Mouse (Mus musculus): ENCODE results near the gene Iqgap3. TPM values are rescaled to one million over a fixed set of nuclear protein-coding genes. Genes with fewer than 3 reads are reported as not detected.

Gene Iqgap3
- polyA plus RNA-seq, 1 experiment from 2014 or later = 16.2 TPM

DNA sequence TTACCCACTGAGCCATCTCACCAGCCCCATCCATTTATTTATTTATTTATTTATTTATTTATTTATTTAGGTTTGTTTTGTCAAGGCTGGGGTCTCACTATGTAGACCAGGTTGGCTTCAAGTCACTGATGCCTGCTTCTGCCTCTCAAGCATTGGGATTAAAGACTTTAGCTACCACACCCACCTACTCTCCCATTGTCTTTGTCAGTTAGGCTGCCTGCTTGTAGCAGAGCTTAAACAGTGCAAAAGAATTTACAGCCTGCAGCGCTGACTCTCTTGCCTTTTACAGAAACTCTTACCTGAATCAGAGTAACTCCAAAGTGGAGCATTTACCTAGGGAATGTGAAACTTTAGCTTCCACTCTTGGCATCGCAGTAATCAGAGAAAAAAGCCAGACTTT, 72.5 kb downstream of the Iqgap3 start:
- Histone ChIP-seq H3K27ac (replicated peaks; ENCODE audit: low read depth, low read length) (no peak overlapping the region), H3K4me1 (ENCODE audit: control insufficient read depth, insufficient read depth, low read length) (peaks cover 18% of the 10 kb centered on the region), H3K9ac (ENCODE audit: low read depth, low read length) (no peak overlapping the region), H3K9me3 (ENCODE audit: control insufficient read depth, low read length) (no peaks in the 10 kb centered on the region), H3K27me3 (replicated peaks; ENCODE audit: control insufficient read depth, insufficient read depth, low read length) (no peaks in the 10 kb centered on the region), H3K36me3 (ENCODE audit: control insufficient read depth, insufficient read depth, low read length) (peaks cover 34% of the 10 kb centered on the region), H3K4me3 (ENCODE audit: low read depth, low read length) (no peak overlapping the region), H3K4me2 (ENCODE audit: low read depth, low read length) (no peak overlapping the region)
- no peak for DNase-seq (ENCODE audit: low spot score)
- 76% methylated on average over 2 of the region's 2 CpGs for WGBS
- no peak for ATAC-seq (ENCODE audit: low read depth)

DNA sequence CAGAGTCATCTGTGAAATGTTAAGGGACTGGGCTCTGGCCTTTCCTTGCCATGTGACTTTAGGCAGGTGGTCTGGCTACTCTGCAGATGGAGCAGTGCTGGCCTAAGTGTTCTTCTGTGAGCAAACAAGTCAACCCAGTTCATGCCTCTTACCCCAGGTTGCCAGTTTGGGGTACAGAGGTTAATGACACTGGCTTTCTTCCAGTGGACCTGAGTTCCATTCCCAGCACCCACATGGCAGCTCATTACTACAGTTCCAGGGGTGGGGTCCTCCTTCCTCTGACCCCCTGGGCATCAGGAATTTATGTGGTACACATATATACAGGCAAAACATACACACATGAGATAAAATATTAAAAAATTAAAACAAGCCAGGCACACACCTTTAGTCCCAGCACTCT, 75.0 kb downstream of the Iqgap3 start:
- Histone ChIP-seq H3K4me1 (ENCODE audit: control insufficient read depth, insufficient read depth, low read length) (no peaks in the 10 kb centered on the region), H3K4me3 (ENCODE audit: low read depth, low read length) (no peak overlapping the region), H3K9me3 (ENCODE audit: control insufficient read depth, low read length) (no peaks in the 10 kb centered on the region), H3K27ac (replicated peaks; ENCODE audit: low read depth, low read length) (no peak overlapping the region), H3K9ac (ENCODE audit: low read depth, low read length) (no peak overlapping the region), H3K27me3 (replicated peaks; ENCODE audit: control insufficient read depth, insufficient read depth, low read length) (no peaks in the 10 kb centered on the region), H3K36me3 (ENCODE audit: control insufficient read depth, insufficient read depth, low read length) (peaks cover 60% of the 10 kb centered on the region), H3K4me2 (ENCODE audit: low read depth, low read length) (no peak overlapping the region)
- ATAC-seq (ENCODE audit: low read depth) (no peak), DNase-seq (ENCODE audit: low spot score) (no peak)

DNA sequence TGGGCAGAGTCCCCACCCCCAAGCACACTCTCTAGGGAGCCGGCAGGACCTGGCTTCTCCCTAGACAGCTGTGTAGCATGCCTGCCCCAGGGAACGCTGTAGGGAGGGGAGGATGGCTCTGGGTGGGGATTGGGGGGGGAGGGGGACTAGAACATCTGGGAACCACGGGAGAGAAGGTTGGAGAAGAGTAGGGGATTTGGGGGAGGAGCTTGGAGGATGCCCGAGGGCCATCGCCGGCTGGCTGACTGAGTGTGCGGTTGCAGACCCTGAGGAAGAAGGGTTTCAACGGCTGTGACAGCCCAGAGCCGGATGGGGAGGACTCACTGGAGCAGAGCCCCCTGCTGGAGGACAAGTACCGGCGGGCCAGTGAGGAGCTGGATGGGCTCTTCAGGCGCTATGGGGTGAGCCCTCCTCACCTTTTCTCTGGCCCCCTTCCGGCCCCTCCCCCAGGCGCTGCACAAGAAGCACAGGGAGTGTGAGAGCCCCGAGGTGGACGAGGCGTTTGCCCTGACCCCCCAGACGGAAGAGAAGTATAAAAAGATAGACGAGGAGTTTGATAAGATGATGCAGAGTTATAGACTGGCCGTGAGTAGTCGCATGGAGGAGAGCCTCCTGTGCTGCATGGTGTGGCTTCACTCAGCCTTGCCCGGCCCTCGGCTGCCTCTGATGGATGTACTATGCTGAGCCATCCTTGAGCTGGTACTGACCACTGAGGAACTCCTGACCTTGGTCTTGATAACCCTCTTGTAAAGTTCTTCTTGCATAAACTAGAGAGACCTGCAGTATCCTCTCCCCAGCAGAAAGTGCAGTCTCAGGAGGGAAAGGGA, 76.2 kb downstream of the Iqgap3 start:
- Histone ChIP-seq H3K4me3 (ENCODE audit: low read depth, low read length) (no peak overlapping the region), H3K9ac (ENCODE audit: low read depth, low read length) (no peak overlapping the region), H3K9me3 (ENCODE audit: control insufficient read depth, low read length) (no peaks in the 10 kb centered on the region), H3K4me2 (ENCODE audit: low read depth, low read length) (no peak overlapping the region), H3K27ac (replicated peaks; ENCODE audit: low read depth, low read length) (no peak overlapping the region), H3K27me3 (replicated peaks; ENCODE audit: control insufficient read depth, insufficient read depth, low read length) (no peaks in the 10 kb centered on the region), H3K36me3 (ENCODE audit: control insufficient read depth, insufficient read depth, low read length) (peaks cover 71% of the 10 kb centered on the region), H3K4me1 (ENCODE audit: control insufficient read depth, insufficient read depth, low read length) (no peaks in the 10 kb centered on the region)
- DNase-seq (ENCODE audit: low spot score) (peak; percentile 82), ATAC-seq (ENCODE audit: low read depth) (peak; percentile 81)
- WGBS = 21% methylated on average over 21 of the region's 23 CpGs

DNA sequence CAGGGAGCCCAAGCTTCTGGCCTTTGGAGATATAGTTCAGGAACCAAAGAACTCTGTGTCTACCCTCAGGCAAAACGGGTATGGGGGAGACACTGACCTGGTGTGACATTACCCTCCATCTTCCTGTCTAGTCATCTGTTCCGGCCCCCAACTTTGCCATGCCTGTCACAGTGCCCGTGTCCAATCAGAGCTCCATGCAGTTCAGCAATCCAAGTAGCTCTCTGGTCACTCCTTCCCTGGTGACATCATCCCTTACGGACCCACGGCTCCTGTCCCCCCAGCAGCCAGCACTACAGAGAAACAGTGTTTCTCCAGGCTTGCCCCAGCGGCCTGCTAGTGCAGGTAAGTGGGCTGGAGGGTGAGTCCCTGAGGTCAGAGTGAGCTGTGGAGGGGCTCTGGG, 77.2 kb downstream of the Iqgap3 start:
- ATAC-seq (ENCODE audit: low read depth) = no peak

DNA sequence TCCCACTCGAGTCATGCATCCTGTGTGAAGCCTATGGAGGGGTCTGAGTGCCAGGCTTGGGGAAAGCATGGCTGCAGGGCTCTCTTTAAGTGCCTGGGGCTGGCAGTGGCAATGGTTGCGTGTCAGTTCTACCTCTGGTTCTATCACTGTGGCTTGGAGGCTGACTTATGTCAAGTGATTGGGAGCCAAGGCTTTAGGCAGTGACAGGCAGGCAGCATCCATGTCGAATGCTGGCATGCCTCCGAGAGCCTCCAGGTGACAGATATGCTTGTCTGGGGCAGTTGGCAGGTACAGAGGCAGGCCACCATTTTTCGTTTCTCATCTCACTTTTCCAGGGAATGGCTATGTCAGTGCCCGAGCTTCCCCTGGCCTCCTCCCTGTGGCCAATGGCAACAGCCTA, 79.1 kb downstream of the Iqgap3 start:
- no peak for ATAC-seq (ENCODE audit: low read depth)
- Histone ChIP-seq H3K27me3 (replicated peaks; ENCODE audit: control insufficient read depth, insufficient read depth, low read length) (no peaks in the 10 kb centered on the region), H3K27ac (replicated peaks; ENCODE audit: low read depth, low read length) (no peak overlapping the region), H3K9ac (ENCODE audit: low read depth, low read length) (no peak overlapping the region), H3K4me3 (ENCODE audit: low read depth, low read length) (no peak overlapping the region), H3K9me3 (ENCODE audit: control insufficient read depth, low read length) (no peaks in the 10 kb centered on the region), H3K4me2 (ENCODE audit: low read depth, low read length) (no peak overlapping the region), H3K4me1 (ENCODE audit: control insufficient read depth, insufficient read depth, low read length) (no peaks in the 10 kb centered on the region), H3K36me3 (ENCODE audit: control insufficient read depth, insufficient read depth, low read length) (peaks cover 95% of the 10 kb centered on the region)
- WGBS = 78% methylated on average over 6 of the region's 6 CpGs
- no peak for DNase-seq (ENCODE audit: low spot score)

More for the DNA sequence above, 77.2 kb downstream of the Iqgap3 start:
- WGBS = 79% methylated on average over 6 of the region's 6 CpGs
- H3K9ac ChIP-seq (ENCODE audit: low read depth, low read length) = no peak overlapping the region
- no peak overlapping the region for H3K27ac ChIP-seq (replicated peaks; ENCODE audit: low read depth, low read length)
- H3K4me3 ChIP-seq (ENCODE audit: low read depth, low read length) = no peak overlapping the region
- no peaks in the 10 kb centered on the region for H3K9me3 ChIP-seq (ENCODE audit: control insufficient read depth, low read length)
- H3K4me1 ChIP-seq (ENCODE audit: control insufficient read depth, insufficient read depth, low read length) = no peaks in the 10 kb centered on the region
- no peak overlapping the region for H3K4me2 ChIP-seq (ENCODE audit: low read depth, low read length)
- H3K36me3 ChIP-seq (ENCODE audit: control insufficient read depth, insufficient read depth, low read length) = peaks cover 80% of the 10 kb centered on the region
- DNase-seq (ENCODE audit: low spot score) = no peak
- no peaks in the 10 kb centered on the region for H3K27me3 ChIP-seq (replicated peaks; ENCODE audit: control insufficient read depth, insufficient read depth, low read length)

DNA sequence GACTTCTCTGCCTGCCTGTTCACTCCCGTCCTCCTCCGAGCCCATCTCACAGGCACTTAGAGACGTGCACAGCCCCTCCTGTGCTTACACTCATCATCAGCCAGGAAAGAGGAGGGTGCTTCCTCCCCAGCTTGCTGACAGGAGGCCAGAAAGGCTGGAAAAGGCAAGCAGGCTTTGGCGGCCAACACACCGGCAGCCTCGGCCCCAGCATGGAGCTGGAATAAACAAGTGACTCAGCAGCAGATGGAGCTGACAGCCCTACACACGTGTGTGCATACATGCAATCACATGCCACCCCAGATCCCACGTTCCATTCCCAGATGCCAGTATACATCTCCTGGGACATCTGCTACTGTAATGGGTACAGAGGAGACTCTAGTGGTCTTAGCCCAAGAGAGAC, 80.5 kb downstream of the Iqgap3 start:
- Histone ChIP-seq H3K4me1 (ENCODE audit: control insufficient read depth, insufficient read depth, low read length) (no peaks in the 10 kb centered on the region), H3K36me3 (ENCODE audit: control insufficient read depth, insufficient read depth, low read length) (peaks cover 95% of the 10 kb centered on the region), H3K9me3 (ENCODE audit: control insufficient read depth, low read length) (no peaks in the 10 kb centered on the region), H3K4me3 (ENCODE audit: low read depth, low read length) (no peak overlapping the region), H3K27me3 (replicated peaks; ENCODE audit: control insufficient read depth, insufficient read depth, low read length) (no peaks in the 10 kb centered on the region), H3K9ac (ENCODE audit: low read depth, low read length) (no peak overlapping the region), H3K4me2 (ENCODE audit: low read depth, low read length) (no peak overlapping the region), H3K27ac (replicated peaks; ENCODE audit: low read depth, low read length) (no peak overlapping the region)
- ATAC-seq (ENCODE audit: low read depth) (no peak), DNase-seq (ENCODE audit: low spot score) (no peak)
- 89% methylated on average over 8 of the region's 8 CpGs for WGBS

DNA sequence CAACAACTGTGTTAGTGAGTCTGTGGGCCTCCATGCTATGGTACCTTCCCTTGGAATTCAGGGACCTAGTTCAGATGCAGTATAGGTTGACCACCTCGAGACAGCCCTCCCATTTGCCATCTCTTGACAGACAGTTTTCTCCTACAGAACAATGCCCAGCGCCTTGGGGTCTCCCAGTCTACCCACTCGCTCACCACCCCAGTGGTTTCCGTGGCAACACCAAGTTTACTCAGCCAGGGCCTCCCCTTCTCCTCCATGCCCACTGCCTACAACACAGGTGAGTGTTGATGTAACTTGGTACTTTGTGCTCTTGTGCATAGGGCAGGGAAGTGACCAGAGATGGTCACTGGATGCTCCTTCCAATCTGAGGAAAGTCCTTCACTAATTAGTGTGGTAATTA, 81.0 kb downstream of the Iqgap3 start:
- Histone ChIP-seq H3K4me2 (ENCODE audit: low read depth, low read length) (no peak overlapping the region), H3K9ac (ENCODE audit: low read depth, low read length) (no peak overlapping the region), H3K27ac (replicated peaks; ENCODE audit: low read depth, low read length) (no peak overlapping the region), H3K36me3 (ENCODE audit: control insufficient read depth, insufficient read depth, low read length) (peaks cover 97% of the 10 kb centered on the region), H3K4me1 (ENCODE audit: control insufficient read depth, insufficient read depth, low read length) (no peaks in the 10 kb centered on the region), H3K4me3 (ENCODE audit: low read depth, low read length) (no peak overlapping the region), H3K27me3 (replicated peaks; ENCODE audit: control insufficient read depth, insufficient read depth, low read length) (no peaks in the 10 kb centered on the region), H3K9me3 (ENCODE audit: control insufficient read depth, low read length) (no peaks in the 10 kb centered on the region)
- WGBS = 84% methylated on average over 4 of the region's 4 CpGs
- no peak for DNase-seq (ENCODE audit: low spot score)
- no peak for ATAC-seq (ENCODE audit: low read depth)

DNA sequence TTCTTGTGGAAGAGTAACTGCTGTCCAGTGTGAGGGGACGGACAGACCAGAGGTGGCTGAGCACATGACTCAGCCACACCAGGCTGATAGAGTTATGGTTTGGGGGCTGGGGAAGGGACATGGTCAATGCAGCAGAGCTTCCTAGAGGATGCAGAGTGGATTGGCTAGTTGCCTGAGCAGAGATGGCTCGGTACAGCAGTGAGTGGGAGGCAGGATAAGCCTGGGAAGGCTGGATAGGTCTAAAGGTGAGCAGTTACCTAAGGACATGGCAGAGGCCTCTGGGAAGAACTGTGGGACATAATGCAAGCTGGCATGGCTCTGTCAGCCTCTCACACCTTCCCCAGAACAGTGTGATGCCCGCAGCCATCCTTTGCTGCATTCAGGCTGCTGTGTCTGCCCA, 82.1 kb downstream of the Iqgap3 start:
- Histone ChIP-seq H3K27ac (replicated peaks; ENCODE audit: low read depth, low read length) (no peak overlapping the region), H3K27me3 (replicated peaks; ENCODE audit: control insufficient read depth, insufficient read depth, low read length) (no peaks in the 10 kb centered on the region), H3K9ac (ENCODE audit: low read depth, low read length) (no peak overlapping the region), H3K4me1 (ENCODE audit: control insufficient read depth, insufficient read depth, low read length) (no peaks in the 10 kb centered on the region), H3K36me3 (ENCODE audit: control insufficient read depth, insufficient read depth, low read length) (peaks cover 97% of the 10 kb centered on the region), H3K4me3 (ENCODE audit: low read depth, low read length) (no peak overlapping the region), H3K9me3 (ENCODE audit: control insufficient read depth, low read length) (no peaks in the 10 kb centered on the region), H3K4me2 (ENCODE audit: low read depth, low read length) (no peak overlapping the region)
- WGBS = 86% methylated on average over 3 of the region's 3 CpGs
- ATAC-seq (ENCODE audit: low read depth) (no peak), DNase-seq (ENCODE audit: low spot score) (no peak)

DNA sequence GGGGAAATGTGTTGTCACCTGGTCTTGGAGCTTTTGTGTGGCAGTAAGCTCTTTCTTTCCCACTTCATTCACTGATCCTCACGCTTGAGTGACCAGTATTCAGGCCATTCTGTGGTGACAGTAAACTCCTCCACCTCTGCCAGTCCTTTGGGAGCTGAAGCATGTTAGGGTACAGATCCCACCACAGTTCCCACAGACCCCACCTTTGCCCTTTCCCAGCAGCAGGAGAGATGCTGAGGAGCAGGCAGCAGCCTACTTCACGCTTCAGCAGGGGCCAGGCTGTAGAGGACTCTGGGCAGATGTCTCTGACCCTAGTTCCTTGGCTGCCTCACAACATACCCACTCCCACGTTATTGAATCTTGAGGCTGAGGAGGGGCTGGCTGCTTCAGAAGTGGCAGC, 82.5 kb downstream of the Iqgap3 start:
- H3K9ac ChIP-seq (ENCODE audit: low read depth, low read length) = no peak overlapping the region
- H3K4me3 ChIP-seq (ENCODE audit: low read depth, low read length) = no peak overlapping the region
- H3K4me1 ChIP-seq (ENCODE audit: control insufficient read depth, insufficient read depth, low read length) = no peaks in the 10 kb centered on the region
- DNase-seq (ENCODE audit: low spot score) = no peak
- H3K36me3 ChIP-seq (ENCODE audit: control insufficient read depth, insufficient read depth, low read length) = peaks cover 97% of the 10 kb centered on the region
- no peak overlapping the region for H3K27ac ChIP-seq (replicated peaks; ENCODE audit: low read depth, low read length)
- ATAC-seq (ENCODE audit: low read depth) = no peak
- no peaks in the 10 kb centered on the region for H3K27me3 ChIP-seq (replicated peaks; ENCODE audit: control insufficient read depth, insufficient read depth, low read length)
- WGBS = 80% methylated on average over 3 of the region's 3 CpGs
- H3K9me3 ChIP-seq (ENCODE audit: control insufficient read depth, low read length) = no peaks in the 10 kb centered on the region
- no peak overlapping the region for H3K4me2 ChIP-seq (ENCODE audit: low read depth, low read length)

Measured in embryonic facial prominence, embryonic 14.5 days (tissue).